Mouse (Mus musculus): Measurements from ENCODE around the gene Rab3b.

DNA sequence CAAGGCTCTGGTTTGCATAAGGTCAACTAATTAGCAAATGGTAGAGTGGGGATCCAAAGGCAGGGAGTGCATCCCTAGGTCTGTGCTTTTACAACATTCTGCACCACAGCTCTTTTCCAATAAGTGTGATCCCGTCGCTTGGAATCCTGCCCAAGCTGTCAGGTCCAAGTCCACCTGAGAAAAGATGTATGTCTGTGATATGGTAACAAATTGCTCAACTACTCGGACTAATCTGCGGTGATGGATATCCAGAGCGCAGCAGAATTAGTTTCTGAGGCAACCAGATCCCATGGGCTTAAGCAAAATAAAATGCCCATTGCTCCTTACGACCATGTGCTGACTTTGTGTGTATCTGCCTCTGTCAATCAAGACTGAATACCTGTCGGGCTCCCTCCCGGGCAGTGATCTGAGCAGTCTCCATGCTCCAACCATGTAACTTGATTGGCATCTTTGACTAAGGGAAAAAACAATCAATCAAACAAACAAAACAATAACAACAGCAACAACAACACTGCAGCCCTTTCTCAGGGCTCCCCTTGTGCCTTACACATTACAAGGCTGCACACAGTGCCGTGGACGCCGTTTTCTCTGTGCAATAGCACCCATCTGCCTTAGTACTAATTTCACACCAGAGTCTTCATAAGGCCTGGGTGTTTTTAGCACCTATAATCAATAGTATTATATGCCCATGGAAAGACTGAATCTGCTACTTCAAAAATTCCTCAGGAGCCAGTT is 64.3 kb downstream of the Rab3b start:
- TF ChIP-seq CTCF (IDR thresholded peaks at IDR 0.05) (no peak), EP300 (IDR thresholded peaks at IDR 0.05) (no peak)
